Mouse (Mus musculus) liver, embryonic 14.5 days (tissue): ENCODE measurements around the gene Dnajb4.
A peak's percentile ranks its signal among the peaks of the same experiment; 100 is the strongest.

Source experiments
- CTCF ChIP-seq: IDR thresholded peaks from 2 replicates; pipeline ENCODE4 v1.5.1; 2016; ENCODE audit warnings: antibody characterized with exemption, low read depth, control low read depth
- EP300 ChIP-seq: IDR thresholded peaks from 2 replicates; pipeline ENCODE4 v1.6.1; 2016; ENCODE audit warnings: antibody characterized with exemption, low read depth

GRCm38 (mm10) chr3:152209967-152210634, at the start of gene Dnajb4, which contains the start of gene Fubp1:
- no peak; the same call in 1 of the 2 replicates for TF ChIP-seq CTCF
- peak; percentile 94 for TF ChIP-seq EP300
